Mouse (Mus musculus): ENCODE measurements around the gene Sult1c2.
A peak's percentile ranks its signal among the peaks of the same experiment; 100 is the strongest.
"Not testable (repeated sequence)": the region's sequence is repeated elsewhere in the genome, so short reads cannot be mapped to it uniquely, and the experiment has no call there.

The Sult1c2 gene

GRCm38 (mm10) chr17:53846206-53846605 is at the start of gene Sult1c2:
Gene Sult1c2 (minus strand): TSS chr17:53846339.
- no peak for ATAC-seq (ENCODE audit: insufficient number of reproducible peaks, low FRiP score, low TSS enrichment)

GRCm38 (mm10) chr17:53879006-53879675 is 33.0 kb upstream of the Sult1c2 start:
- not testable (repeated sequence) for ATAC-seq (ENCODE audit: insufficient number of reproducible peaks, low FRiP score, low TSS enrichment)

- no peak for ATAC-seq (ENCODE audit: insufficient number of reproducible peaks, low FRiP score, low TSS enrichment)
Observed at GRCm38 (mm10) chr17:53874433-53874832, 28.3 kb upstream of the Sult1c2 start.

- ATAC-seq (ENCODE audit: insufficient number of reproducible peaks, low FRiP score, low TSS enrichment): no peak
Observed at GRCm38 (mm10) chr17:53872192-53872591, 26.1 kb upstream of the Sult1c2 start.

- ATAC-seq (ENCODE audit: insufficient number of reproducible peaks, low FRiP score, low TSS enrichment): no peak
Observed at GRCm38 (mm10) chr17:53869931-53870330, 23.8 kb upstream of the Sult1c2 start.

- ATAC-seq (ENCODE audit: insufficient number of reproducible peaks, low FRiP score, low TSS enrichment): no peak
Observed at GRCm38 (mm10) chr17:53865260-53865955, 19.3 kb upstream of the Sult1c2 start.

GRCm38 (mm10) chr17:53860548-53860947 is 14.4 kb upstream of the Sult1c2 start:
- ATAC-seq (ENCODE audit: insufficient number of reproducible peaks, low FRiP score, low TSS enrichment): no peak

DNA sequence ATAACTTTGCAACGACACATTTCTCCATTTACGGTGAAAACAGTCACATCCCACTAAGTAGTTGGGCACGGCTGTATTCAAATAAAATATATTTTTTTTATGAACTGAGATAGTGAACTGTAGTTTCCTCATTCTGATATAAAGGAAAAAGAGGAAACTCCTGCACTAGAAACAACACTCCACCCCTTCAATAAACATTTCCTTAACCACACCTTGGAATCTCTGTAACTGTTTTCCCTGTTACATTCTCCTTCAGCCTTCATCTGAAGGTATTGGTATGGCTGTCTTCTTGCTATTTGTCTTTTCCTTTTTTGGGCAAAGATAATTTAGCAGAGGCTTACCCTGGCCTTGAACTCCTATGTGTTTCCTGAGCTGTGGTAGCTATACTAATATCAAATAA is 8.9 kb upstream of the Sult1c2 start:
- no peak for ATAC-seq (ENCODE audit: insufficient number of reproducible peaks, low FRiP score, low TSS enrichment)

GRCm38 (mm10) chr17:53845796-53846195 is 343 bp downstream of the Sult1c2 start:
- no peak for ATAC-seq (ENCODE audit: insufficient number of reproducible peaks, low FRiP score, low TSS enrichment)

DNA sequence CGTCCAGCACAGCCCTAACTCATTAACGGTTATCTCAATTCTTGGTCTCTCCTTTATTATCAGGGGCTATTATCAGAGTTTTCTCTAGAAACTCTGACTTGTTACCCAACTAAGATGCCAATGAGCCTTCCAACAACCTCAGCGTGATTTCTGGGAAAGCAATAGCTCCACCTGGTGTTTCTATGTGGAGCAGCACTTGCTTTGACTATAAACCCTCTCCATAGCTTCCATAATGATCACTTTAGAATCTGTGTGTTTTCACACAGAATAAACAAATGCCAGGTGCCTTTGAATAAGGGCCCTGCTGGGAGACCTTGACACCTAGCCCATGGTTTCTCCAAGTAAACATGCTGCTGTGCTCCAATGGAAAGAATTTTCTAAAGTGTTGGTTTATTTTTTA is 12.8 kb downstream of the Sult1c2 start:
- peak; percentile 66 for ATAC-seq (ENCODE audit: insufficient number of reproducible peaks, low FRiP score, low TSS enrichment)

DNA sequence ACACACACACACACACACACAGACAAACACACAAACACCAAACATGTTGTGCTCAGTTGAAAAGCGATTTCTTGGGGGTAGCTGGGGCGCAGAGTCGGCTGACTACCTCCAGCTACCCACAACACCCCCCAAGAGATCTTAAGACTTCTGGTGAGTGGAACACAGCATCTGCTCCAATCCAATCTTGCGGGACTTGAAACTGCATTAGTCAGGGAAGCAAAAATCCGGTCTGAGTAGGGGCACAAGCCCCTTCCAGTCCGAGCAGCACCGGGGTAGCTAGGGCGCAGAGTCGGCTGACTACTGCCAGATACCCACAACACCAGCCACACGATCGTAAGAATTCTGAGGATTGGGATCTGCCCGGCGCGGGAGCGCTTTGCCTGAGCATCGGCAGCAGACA is 42.2 kb downstream of the Sult1c2 start:
- not testable (repeated sequence) for ATAC-seq (ENCODE audit: insufficient number of reproducible peaks, low FRiP score, low TSS enrichment)

- ATAC-seq (ENCODE audit: insufficient number of reproducible peaks, low FRiP score, low TSS enrichment): no peak
Observed at GRCm38 (mm10) chr17:53783381-53783780, 62.8 kb downstream of the Sult1c2 start.
